Mouse (Mus musculus) adrenal gland (tissue): Measurements from ENCODE around the gene Hcn2.

Source experiments
- intact Hi-C: fragments of 180-260 bp; cut with DNase I; formaldehyde crosslinking; loops from one replicate; pipeline ENCODE4 v1.15.1; 2025
- long read RNA-seq, 2 experiments: library from polyadenylated mRNA; unstranded; transcript quantifications; one replicate each; pipeline ENCODE4 v2.0.0; 2020; ENCODE audit warnings: borderline replicate concordance in 1 of 2; ENCODE audit not compliant: insufficient replicate concordance in 1 of 2

Gene Hcn2
- long read RNA-seq, experiment 1, result 0 reads
- long read RNA-seq, experiment 2, result 0 reads

- intact Hi-C loops, result no loop called here
These were observed at the start of gene Hcn2 for GRCm38 (mm10) chr10:79716254-79716987. Gene Hcn2 (plus strand): TSS chr10:79716634.

DNA sequence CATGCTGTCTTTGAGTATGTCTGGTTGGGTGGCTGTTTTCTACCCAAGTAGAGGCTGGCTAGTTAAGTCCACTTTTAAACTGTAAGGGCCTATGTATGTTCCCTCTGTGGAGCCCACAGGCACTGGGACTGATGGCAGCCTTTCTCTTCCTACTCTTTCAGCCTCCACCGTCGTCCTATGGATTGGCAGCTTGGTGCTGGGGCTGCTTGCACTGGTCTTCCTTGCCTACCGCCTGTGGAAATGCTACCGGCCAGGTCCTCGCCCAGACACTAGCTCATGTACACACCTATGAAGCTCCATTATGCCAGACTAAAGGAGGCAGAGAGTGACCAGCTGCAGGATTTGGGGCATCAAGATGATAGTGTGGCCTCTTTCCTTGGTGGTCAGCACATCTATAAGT lies 48.4 kb upstream of the Hcn2 start:
- intact Hi-C loops, result loop anchor here (5.0 kb wide), 1 partner anchor 71 kb away; no protein-coding TSS in a partner anchor

DNA sequence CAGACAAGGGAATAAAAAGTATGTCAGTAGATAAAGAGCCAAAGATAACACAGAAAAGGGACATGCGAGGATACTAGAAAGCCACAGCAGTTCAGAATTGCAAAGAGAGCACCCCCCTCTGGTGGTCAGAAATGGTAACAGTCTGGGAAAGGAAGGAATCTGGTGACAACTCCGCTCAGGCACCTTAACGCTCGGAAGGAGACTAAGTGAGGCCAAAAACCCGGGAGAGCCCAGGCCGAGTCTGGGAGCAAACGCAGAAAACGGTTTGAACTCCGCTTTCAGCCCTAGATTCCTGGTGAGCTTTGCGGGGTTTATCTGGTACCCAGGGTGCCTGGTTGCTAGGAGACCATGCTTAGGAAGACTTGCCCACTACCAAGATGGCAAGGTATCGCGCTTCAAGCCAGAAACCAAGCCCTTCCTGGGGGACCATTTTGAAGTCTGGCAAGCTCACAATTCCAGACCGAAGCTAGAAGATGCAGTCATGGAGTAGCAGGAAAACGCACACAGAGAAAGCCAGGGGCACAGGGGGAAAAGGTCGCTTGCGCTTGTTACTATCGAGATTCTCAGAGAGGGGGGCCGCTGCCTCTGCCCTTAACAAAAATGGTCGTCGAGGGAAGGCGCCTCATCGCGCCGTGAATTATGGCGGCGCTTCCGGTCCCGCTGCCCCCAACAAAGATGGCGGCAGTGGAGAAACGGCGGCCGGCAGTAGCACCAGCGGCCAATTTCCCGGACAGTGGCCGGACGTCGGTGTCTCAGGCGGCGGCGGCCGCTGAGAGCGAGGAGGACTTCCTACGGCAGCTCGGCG lies 47.5 kb upstream of the Hcn2 start, which contains the start of gene Tpgs1:
TSS of gene Tpgs1 (plus strand) at position 599 of the 805 bp plus-strand sequence.
- intact Hi-C loops, result loop anchor here (5.0 kb wide), 1 partner anchor 72 kb away; no protein-coding TSS in a partner anchor

GRCm38 (mm10) chr10:79669576-79670057 lies 46.8 kb upstream of the Hcn2 start:
- intact Hi-C loops, result loop anchor here (5.0 kb wide), 1 partner anchor 72 kb away; no protein-coding TSS in a partner anchor

DNA sequence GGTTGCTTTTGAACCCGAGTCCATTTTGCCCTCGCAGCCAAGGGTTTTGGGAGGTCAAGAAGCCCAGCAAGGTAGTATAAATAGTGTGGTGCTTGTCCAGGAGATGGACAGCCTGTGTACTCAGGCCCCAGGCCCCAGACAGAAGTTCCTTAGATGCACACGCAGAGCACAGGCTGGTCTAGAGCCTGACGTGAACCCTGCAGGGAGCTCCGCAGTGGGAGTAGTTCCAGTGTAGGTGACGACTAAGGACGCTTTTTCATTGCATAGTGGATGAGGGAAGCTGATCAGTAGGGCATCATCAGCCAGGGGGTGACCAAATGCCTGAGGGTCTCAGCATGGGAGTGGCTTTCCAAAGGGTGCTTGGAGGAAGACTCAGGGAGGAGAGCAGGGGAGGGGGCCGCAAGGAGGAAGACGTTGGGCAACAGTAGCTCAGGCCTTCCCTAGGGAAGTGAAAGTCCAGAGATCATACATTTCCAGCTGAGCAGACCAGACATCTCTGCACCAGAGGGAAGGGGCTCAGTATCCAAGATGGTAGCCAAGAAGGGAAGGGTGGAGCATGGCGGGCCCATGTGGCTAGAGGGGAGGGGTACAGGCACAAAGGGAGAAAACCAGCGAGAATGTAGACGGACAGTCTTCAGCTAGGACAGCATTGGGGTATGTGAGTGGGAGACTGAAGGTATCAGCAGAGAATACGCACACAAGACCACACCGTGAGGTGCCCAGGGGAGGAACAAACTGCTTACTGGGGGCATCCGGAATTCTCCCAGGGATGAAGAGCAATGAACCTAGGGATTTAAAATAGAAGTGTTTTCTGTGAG lies 46.2 kb upstream of the Hcn2 start:
- intact Hi-C loops, result no loop called here

- intact Hi-C loops, result no loop called here
These were observed 44.9 kb upstream of the Hcn2 start for GRCm38 (mm10) chr10:79671396-79672087.

DNA sequence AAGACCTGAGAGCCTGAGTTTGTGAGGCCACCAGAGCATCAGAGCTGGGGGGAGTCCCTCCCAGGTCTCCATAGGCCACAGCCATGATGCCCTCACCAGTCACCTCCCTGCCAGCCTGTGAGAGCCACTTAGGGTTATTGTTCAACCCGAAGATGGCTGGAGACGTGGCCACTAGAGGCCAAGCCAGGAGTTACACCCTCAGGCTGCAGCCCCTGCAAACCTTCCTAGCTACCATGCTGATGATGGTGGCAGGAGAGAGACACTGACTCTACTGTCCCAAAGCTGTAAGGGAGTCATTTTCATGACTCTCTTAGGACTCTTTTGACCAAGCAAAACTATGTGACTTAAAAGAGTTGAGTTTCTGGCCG lies 44.4 kb upstream of the Hcn2 start:
- intact Hi-C loops, result no loop called here

DNA sequence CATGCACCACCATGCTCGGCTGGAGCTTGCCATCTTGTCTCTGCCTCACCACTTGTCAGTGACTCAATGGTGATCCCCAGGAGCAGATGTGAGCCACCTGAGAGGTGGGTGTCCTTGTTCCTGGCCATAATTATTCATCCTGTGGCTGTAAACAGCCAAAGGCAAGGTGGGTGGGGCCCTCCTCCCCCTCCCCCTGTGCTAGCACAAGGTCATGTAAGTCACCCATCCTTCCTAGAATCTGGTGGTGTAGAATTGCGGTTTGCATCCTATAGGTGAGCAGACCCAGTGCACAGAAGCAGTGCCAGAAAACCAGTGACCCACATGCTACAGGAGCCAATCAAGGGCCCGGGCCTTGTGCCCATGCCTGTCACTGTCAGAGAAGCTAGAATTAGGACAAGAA lies 43.4 kb upstream of the Hcn2 start:
- intact Hi-C loops, result no loop called here

GRCm38 (mm10) chr10:79675346-79676035 lies 40.9 kb upstream of the Hcn2 start:
- intact Hi-C loops, result no loop called here

DNA sequence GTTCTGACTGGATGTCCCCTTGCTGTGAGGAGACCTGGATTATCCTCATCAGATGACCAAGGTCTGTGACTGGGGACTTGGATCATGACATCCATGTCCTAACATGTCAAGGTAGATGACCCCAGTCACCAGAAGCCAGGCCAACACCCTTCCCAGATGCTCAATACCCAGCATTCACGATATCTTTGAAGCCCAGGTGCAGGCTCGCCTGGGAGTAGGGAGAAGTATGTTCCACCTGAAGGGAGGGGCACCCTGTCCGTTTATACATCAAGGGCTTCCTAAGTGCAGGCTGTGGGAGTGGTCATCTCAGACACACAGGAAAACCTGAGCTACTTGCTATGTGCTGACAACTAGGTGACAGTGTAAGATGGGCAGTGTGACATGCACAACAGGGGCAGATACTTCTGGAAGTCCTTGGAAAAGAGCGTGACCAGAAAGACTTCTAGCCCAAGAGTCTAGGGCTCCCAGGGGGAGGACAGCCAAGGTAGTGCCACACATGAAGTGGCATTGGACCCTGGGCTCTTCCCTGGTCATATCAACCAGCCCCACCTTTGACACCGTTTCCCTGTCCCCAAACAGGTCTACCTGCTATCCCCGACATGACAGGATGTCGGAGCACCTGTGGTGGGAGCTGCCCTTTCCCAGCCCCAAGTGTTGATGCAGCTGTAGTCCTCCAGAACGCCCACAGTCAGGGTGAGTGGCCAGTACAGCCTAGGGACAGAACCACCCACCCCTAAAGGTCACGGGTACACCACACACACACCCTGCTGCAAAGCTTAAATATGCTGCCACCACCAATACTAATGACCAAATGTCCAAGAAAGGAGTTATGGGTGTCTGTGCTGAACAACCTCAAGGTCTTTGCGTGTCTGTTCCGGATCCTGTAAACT lies 35.6 kb upstream of the Hcn2 start:
- intact Hi-C loops, result no loop called here

DNA sequence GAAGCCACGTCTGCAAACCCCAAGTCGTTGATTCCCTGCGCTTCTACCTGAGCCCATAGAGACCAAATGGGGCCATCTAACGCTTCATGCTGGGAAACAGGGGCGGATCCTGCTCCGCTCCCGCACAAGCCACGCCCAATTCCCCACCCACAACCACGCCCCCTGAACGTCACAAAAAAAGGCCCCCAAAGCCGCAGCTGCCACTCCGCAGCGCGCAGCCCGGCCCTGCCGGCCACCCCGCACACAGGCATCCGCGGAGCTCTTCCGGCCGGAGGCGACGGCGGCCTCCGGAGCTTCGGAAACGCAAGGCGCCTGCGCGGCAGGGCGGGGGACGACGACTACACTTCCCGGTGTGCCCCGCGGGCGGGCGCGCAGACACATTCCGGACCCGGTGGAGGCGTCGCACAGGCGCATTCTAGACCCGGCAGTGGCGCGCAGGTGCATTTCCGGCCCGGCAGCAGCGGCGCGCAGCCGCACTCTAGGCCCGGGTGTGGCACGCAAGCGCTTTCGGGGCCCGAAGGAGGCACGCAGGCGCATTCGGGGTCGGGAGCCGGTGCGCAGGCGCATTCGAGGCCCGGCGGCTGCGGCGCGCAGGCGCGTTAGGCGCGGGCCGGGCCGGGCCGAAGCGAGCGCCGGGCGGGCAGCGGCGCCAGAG lies 34.7 kb upstream of the Hcn2 start, which contains the start of gene Cdc34:
TSS of gene Cdc34 (plus strand) at position 605 of the 655 bp plus-strand sequence.
- intact Hi-C loops, result no loop called here

GRCm38 (mm10) chr10:79682551-79682915 lies 33.9 kb upstream of the Hcn2 start:
- intact Hi-C loops, result no loop called here

DNA sequence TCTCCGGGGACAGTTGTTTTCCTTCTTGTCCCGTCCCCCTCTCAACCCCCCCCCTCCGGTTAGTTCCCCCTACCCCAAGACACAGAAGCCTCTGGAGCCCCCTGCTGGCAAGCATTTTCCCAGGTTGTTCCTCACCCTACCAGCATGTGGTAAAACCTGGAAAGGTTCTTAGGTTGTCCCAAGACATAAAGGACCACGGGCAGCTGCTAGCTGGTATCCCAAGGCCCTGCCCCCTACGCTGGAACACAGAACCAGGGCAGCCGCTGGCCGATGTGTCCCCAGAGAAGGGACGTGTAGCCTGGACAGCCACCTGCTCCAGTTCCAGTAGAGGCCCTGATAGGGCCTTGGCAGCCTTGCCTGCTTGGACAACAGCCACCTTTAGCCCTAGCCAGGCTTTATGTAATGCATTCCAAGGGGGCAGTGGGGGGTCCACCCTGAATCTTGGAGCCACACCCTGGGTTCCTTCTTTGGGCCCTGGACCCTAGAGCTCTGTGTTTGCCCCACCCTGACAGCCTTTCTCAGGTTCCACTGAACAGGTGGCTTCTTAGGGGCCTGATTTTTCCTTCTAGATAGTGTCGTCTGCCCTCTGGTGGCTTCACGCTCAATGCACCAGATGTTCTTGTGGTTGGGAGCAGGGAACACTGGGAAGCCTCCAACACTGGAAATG lies 33.4 kb upstream of the Hcn2 start:
- intact Hi-C loops, result no loop called here

DNA sequence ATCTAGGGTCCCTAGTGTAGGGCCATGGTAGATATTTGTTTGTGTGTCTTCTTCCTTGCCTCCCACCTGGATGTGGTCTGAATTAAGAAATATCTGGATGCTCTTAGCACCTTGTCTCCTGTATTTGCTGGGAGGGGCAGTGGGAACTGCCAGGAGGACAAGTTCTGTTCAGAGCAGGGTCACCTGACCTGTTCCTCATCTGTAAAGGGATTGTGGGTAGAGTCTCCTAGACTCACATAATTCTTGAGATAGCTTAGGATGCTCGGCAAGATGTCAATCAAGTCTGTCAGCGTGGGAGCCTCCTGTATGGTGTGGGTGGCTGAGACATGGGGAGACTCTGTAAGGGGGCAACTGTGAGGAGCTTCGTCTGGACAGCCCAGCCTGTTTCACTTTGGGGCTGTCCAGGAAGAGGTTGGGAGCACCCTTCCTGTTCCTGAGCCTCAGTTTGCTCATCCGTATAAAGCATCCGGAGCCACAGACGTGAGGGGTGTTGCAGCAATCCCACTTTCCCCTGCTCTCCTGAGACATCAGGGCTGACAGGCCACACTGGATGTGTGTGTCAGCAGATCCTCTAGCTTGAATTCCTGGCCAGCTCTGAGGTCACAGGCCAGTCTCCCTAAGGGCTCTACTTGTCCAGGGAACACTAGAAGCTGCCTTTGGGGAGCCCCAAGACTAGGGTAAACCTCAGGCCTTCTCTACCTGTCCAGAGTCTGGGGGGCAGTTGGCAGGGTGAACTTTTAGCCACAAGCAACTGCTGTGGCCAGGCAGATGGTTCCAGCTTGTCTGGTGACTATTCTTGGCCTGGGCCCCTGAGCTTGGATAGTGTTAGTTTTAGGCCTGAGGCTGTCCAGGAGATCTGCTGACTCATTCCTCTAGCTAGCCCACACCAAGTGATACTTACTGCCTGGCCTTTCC lies 32.5 kb upstream of the Hcn2 start:
- intact Hi-C loops, result no loop called here

- intact Hi-C loops, result no loop called here
These were observed 31.4 kb upstream of the Hcn2 start for GRCm38 (mm10) chr10:79684770-79685600.

DNA sequence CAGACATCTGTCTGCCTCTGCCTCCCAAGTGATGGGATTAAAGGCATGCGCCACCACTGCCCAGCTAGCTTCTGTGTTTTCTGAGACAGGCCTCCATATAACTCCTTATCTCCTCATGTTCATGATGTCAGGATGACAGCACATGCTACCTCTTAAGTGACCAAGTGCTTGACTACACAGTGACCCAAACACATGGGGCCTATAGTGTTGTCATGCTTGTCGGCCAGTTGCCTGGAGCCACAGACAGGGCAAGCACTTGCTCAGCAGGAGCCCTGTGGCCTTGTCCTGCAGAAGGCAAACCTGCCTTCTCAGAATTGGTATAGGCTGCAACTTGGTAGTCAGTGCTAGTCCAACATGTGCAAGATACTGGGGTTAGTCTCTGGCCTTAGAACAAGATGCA lies 30.2 kb upstream of the Hcn2 start:
- intact Hi-C loops, result no loop called here
